In the genomic region with DNA sequence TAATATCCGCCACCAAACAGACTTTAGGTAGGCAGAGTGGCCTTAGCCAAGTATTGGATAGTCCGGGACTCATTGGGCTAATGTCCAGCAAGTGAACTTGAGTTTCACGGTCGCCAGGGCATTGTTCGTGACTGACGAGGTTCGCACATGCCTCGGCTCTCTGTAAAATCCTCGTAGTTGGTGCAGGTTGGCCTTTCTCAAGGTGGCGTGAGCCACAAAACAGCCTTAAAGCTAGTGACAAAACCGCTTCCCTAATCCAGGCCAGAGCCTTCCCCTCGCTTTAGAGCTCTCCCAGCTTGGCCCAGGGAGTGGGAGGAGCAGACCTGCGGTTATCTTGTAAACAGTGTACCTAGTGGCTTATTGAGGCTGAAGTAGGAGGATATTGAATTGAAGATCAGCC, we compare ENCODE assay signal across 8 mouse cellular contexts. TPM values are rescaled to one million over a fixed set of nuclear protein-coding genes. Genes with fewer than 3 reads are reported as not detected.
DNase-seq lines count a peak whose midpoint lies in the region; ATAC-seq and TF ChIP-seq lines count a peak whose summit lies in the region.

No protein-coding gene starts in this region.

- H3K9ac ChIP-seq in heart, embryonic 12.5 days: peak overlapping the region; percentile 66
- H3K9ac ChIP-seq in ES-Bruce4 (ENCODE audit: low read depth, poor library complexity, severe bottlenecking): peak overlapping the region; percentile 53
- H3K9ac ChIP-seq in forebrain, postnatal 0 days: peak overlapping the region; percentile 83
- H3K9ac ChIP-seq in liver, postnatal 0 days (replicated peaks): peak overlapping the region; percentile 63; the same call in 1 of the 2 replicates

- H3K4me2 ChIP-seq in heart, embryonic 12.5 days: peak overlapping the region; percentile 99
- H3K4me2 ChIP-seq in forebrain, postnatal 0 days (ENCODE audit: low read depth): peak overlapping the region; percentile 57
- peak overlapping the region; percentile 96 for H3K4me2 ChIP-seq in liver, postnatal 0 days (ENCODE audit: low read depth, low read length)

- H3K27ac ChIP-seq in heart, embryonic 12.5 days (ENCODE audit: poor library complexity, severe bottlenecking): peak overlapping the region; percentile 32; the same call in 1 of the 2 replicates
- H3K27ac ChIP-seq in ES-Bruce4 (ENCODE audit: insufficient read depth, low read length): no peak overlapping the region
- H3K27ac ChIP-seq in forebrain, postnatal 0 days (ENCODE audit: low read depth, low read length): peak overlapping the region; percentile 94; the same call in 1 of the 2 replicates
- H3K27ac ChIP-seq in liver, postnatal 0 days (ENCODE audit: low read depth): peak overlapping the region; percentile 42

- ATAC-seq in heart, embryonic 12.5 days (ENCODE audit: insufficient number of reproducible peaks, low FRiP score): no peak
- ATAC-seq in forebrain, postnatal 0 days: no peak
- ATAC-seq in liver, postnatal 0 days: no peak

- intact Hi-C loops in left cerebral cortex, postnatal 36 days (cut with DNase I): loop anchor here (5.0 kb wide), 1 partner anchor 92 kb away; no protein-coding TSS in a partner anchor

- no peak for TF ChIP-seq CTCF in ES-Bruce4 (IDR thresholded peaks at IDR 0.05; ENCODE audit: low read depth, low read length)
- TF ChIP-seq CTCF in forebrain, postnatal 0 days (IDR thresholded peaks at IDR 0.05; ENCODE audit: low read depth): no peak
- no peak for TF ChIP-seq CTCF in liver, postnatal 0 days (IDR thresholded peaks at IDR 0.05; ENCODE audit: low read depth)

- H3K9me3 ChIP-seq in heart, embryonic 12.5 days (replicated peaks): no peaks in the 10 kb centered on the region
- no peaks in the 10 kb centered on the region for H3K9me3 ChIP-seq in ES-Bruce4 (replicated peaks; ENCODE audit: control insufficient read depth, insufficient read depth, low read length, poor library complexity, severe bottlenecking)
- no peaks in the 10 kb centered on the region for H3K9me3 ChIP-seq in forebrain, postnatal 0 days (ENCODE audit: low read length)
- H3K9me3 ChIP-seq in liver, postnatal 0 days (ENCODE audit: low read length): no peaks in the 10 kb centered on the region

- H3K36me3 ChIP-seq in heart, embryonic 12.5 days: no peaks in the 10 kb centered on the region
- no peaks in the 10 kb centered on the region for H3K36me3 ChIP-seq in ES-Bruce4 (ENCODE audit: control insufficient read depth, insufficient read depth, low read length, poor library complexity, severe bottlenecking)
- H3K36me3 ChIP-seq in forebrain, postnatal 0 days (ENCODE audit: insufficient read depth): no peaks in the 10 kb centered on the region
- no peaks in the 10 kb centered on the region for H3K36me3 ChIP-seq in liver, postnatal 0 days (replicated peaks; ENCODE audit: insufficient read depth, low read length)

- DNase-seq in heart, adult 8-10 months (ENCODE audit: low spot score): no peak
- no peak for DNase-seq in forebrain, postnatal 0 days
- DNase-seq in liver, postnatal 0 days: no peak
- DNase-seq in embryo, embryonic 10.5 days (ENCODE audit: low spot score): no peak
- DNase-seq in right cerebral cortex, adult 18-20 months: no peak
- no peak for DNase-seq in left cerebral cortex, postnatal 36 days (ENCODE audit: low spot score in 2 of 2)

- H3K27me3 ChIP-seq in heart, embryonic 12.5 days (replicated peaks): no peaks in the 10 kb centered on the region
- H3K27me3 ChIP-seq in ES-Bruce4 (ENCODE audit: control insufficient read depth, insufficient read depth, low read length, poor library complexity, severe bottlenecking): no peaks in the 10 kb centered on the region
- no peaks in the 10 kb centered on the region for H3K27me3 ChIP-seq in forebrain, postnatal 0 days (ENCODE audit: insufficient read depth, low read length)
- peaks cover 7% of the 10 kb centered on the region; the same call in 1 of the 2 replicates for H3K27me3 ChIP-seq in liver, postnatal 0 days (ENCODE audit: insufficient read depth, low read length)

- WGBS in heart, embryonic 12.5 days: 14% methylated on average over 13 of the region's 13 CpGs
- WGBS in forebrain, postnatal 0 days: 2% methylated on average over 13 of the region's 13 CpGs
- WGBS in liver, postnatal 0 days (ENCODE audit: insufficient replicate concordance): 11% methylated on average over 13 of the region's 13 CpGs

- H3K4me1 ChIP-seq in heart, embryonic 12.5 days (replicated peaks): peaks cover 26% of the 10 kb centered on the region
- peaks cover 2% of the 10 kb centered on the region for H3K4me1 ChIP-seq in ES-Bruce4 (ENCODE audit: control insufficient read depth, insufficient read depth, low read length)
- peaks cover 8% of the 10 kb centered on the region; the same call in 1 of the 2 replicates for H3K4me1 ChIP-seq in forebrain, postnatal 0 days (ENCODE audit: insufficient read depth)
- H3K4me1 ChIP-seq in liver, postnatal 0 days (ENCODE audit: insufficient read depth): peaks cover 26% of the 10 kb centered on the region

- H3K4me3 ChIP-seq in heart, embryonic 12.5 days: peak overlapping the region; percentile 66
- peak overlapping the region; percentile 59 for H3K4me3 ChIP-seq in ES-Bruce4 (ENCODE audit: low read depth, low read length)
- peak overlapping the region; percentile 80 for H3K4me3 ChIP-seq in forebrain, postnatal 0 days (ENCODE audit: low read depth, low read length)
- peak overlapping the region; percentile 58 for H3K4me3 ChIP-seq in liver, postnatal 0 days (ENCODE audit: low read depth, low read length)

- TF ChIP-seq POLR2A in ES-Bruce4 (IDR thresholded peaks at IDR 0.05; ENCODE audit: insufficient read depth, low read length): no peak

- no peak for TF ChIP-seq EP300 in ES-Bruce4 (IDR thresholded peaks at IDR 0.05; ENCODE audit: insufficient read depth, low read depth, low read length)
- no peak for TF ChIP-seq EP300 in liver, postnatal 0 days (IDR thresholded peaks at IDR 0.05; ENCODE audit: low read depth)

RNA-seq across cellular contexts. Expression of a gene that starts 1.0 kb away (rescaled TPM):
- polyA plus RNA-seq in heart, embryonic 12.5 days (2016; fragmentation: Nextera tagmentation; extraction: Ambion mirVana): 15.4 and 16.9 TPM in 2 replicates
- total RNA-seq in heart, adult 8-10 months (2022): 1 to 10 TPM; 4.7 to 7.3 (median 6.7) TPM
- 22.4 and 24.4 TPM in 2 replicates for polyA plus RNA-seq in ES-Bruce4 (2011; ENCODE audit: insufficient read depth, insufficient read length, low read depth, missing spikeins)
- 30.5 and 42.4 TPM in 2 replicates for total RNA-seq in forebrain, postnatal 0 days (2014; rRNA removed)
- polyA plus RNA-seq in forebrain, postnatal 0 days (2015; fragmentation: Nextera tagmentation; extraction: Ambion mirVana): 9.8 and 20.5 TPM in 2 replicates
- polyA plus RNA-seq in liver, postnatal 0 days (2015; fragmentation: Nextera tagmentation; extraction: Ambion mirVana): 3.2 TPM in 2 replicates
- total RNA-seq in left cerebral cortex, postnatal 36 days (2021): 100 to 1,000 TPM in 1 of 2 experiments, 10 to 100 TPM in 1; 96.9 to 124 TPM
